Mouse (Mus musculus) lung, adult 2 months (tissue): ENCODE results near the gene Usp33.

Source experiments
- CTCF ChIP-seq: fragments of 200-500 bp; IDR thresholded peaks from 2 replicates; pipeline ENCODE4 v1.5.1; 2011; ENCODE audit warnings: mild to moderate bottlenecking, low read length, control low read depth; ENCODE audit not compliant: insufficient read depth
- POLR2A ChIP-seq: fragments of 200-500 bp; IDR thresholded peaks from 2 replicates; pipeline ENCODE4 v1.6.1; 2011; ENCODE audit warnings: low read depth, mild to moderate bottlenecking, control low read depth, low read length, borderline replicate concordance; ENCODE audit errors: extremely low read depth

DNA sequence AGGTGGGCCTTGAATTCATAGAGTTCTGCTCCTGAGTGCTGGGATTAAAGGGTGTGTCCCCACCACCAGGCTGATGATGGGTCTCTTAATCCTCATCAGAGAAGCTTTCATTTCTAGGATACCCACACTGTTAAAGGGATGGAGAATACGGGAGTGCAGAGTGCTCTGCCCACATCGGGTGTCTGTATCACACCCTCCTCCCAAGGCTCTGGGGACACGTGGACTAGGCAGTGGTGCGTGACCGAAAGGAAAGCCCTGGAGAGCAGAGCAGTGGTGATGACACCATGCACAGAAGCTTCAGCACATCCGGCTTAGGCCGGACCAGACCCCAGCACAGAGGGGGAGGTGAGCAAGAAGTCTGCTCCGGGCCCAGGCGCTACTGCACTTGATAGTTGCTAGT lies 10.5 kb downstream of the Usp33 start:
- no peak for TF ChIP-seq CTCF
- no peak for TF ChIP-seq POLR2A
